Mouse (Mus musculus) thymus, adult 2 months (tissue): ENCODE measurements around the gene Csnk1g2. TPM values are rescaled to one million over a fixed set of nuclear protein-coding genes. Genes with fewer than 3 reads are reported as not detected.

Experiments
- DNase-seq: peaks from one replicate; pipeline ENCODE4 v3.0.0; 2021
- H3K27ac ChIP-seq: fragments of 200-500 bp; 2 replicates; pipeline ENCODE4 v1.5.1; 2012; ENCODE audit warnings: low read length, control low read depth; ENCODE audit not compliant: control insufficient read depth, insufficient read depth
- H3K27me3 ChIP-seq: fragments of 200-500 bp; 2 replicates; pipeline ENCODE4 v1.6.1; 2012; ENCODE audit warnings: mild to moderate bottlenecking, low read length, moderate library complexity, mixed read lengths; ENCODE audit not compliant: control insufficient read depth, insufficient read depth
- H3K36me3 ChIP-seq: fragments of 200-500 bp; 2 replicates; pipeline ENCODE4 v1.6.1; 2012; ENCODE audit warnings: mild to moderate bottlenecking, low read length, moderate library complexity; ENCODE audit not compliant: control insufficient read depth, insufficient read depth
- H3K4me1 ChIP-seq: fragments of 200-500 bp; replicated peaks from 2 replicates; pipeline ENCODE4 v1.6.1; 2012; ENCODE audit warnings: low read length; ENCODE audit not compliant: control insufficient read depth, insufficient read depth
- H3K4me3 ChIP-seq: fragments of 200-500 bp; 2 replicates; pipeline ENCODE4 v1.5.1; 2012; ENCODE audit warnings: mild to moderate bottlenecking, low read length, control low read depth, moderate library complexity; ENCODE audit not compliant: control insufficient read depth, insufficient read depth
- CTCF ChIP-seq: fragments of 200-500 bp; IDR thresholded peaks from 2 replicates; pipeline ENCODE4 v1.5.1; 2012; ENCODE audit warnings: mild to moderate bottlenecking, control low read depth, low read length, moderate library complexity, borderline replicate concordance; ENCODE audit not compliant: control insufficient read depth, poor library complexity, insufficient read depth; ENCODE audit errors: extremely low read depth
- POLR2A ChIP-seq: fragments of 200-500 bp; IDR thresholded peaks from 2 replicates; pipeline ENCODE4 v1.6.1; 2012; ENCODE audit warnings: mild to moderate bottlenecking, low read length, control low read depth, moderate library complexity; ENCODE audit not compliant: control insufficient read depth, poor library complexity, insufficient read depth; ENCODE audit errors: extremely low read depth
- WGBS: fragments of 180-500 bp; shearing (Covaris S2); methylation state at CpG from one replicate; pipeline ENCODE4 v1.1.7; 2018; 5-methylcytosine and 5-hydroxymethylcytosine counted together
- polyA plus RNA-seq: library from polyadenylated mRNA; depleted of rRNA; stranded (reverse); fragments of >200 nt; gene quantifications from 2 replicates; pipeline ENCODE4 v1.2.3, GENCODE M21; 2012

The Csnk1g2 gene
- polyA plus RNA-seq, 1 experiment = 492 TPM

DNA sequence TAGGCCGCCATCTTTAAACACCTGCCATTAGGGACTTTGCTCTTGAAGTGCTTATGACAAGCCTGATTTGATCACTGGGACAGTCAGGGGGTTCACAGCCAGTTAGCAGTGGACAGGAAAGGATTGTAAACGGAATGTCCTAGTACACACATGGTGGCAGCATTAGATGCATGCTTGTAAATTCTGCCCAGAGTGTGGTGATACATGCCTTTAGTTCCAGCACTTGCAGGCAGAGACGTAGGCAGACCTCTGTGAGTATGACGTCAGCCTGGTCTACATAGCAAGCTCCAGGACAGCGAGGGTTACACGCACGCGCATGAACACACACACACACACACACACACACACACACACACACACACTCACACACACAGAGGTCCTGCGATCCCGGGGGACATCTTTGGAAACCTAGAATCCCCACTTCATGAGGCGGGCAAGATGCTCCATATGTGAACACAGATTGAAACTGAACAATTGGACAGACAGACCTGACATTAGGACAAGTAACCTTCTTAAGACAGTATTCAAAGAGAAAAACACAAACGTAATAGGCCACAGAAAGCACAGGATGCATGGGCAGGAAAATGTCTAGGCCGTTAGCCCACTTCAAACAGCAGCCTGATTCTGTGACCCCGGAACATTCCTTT, 35.7 kb downstream of the Csnk1g2 start:
- WGBS = 16% methylated on average over 14 of the region's 14 CpGs
- no peak for TF ChIP-seq POLR2A
- TF ChIP-seq CTCF = no peak
- H3K27me3 ChIP-seq = no peaks in the 10 kb centered on the region
- H3K36me3 ChIP-seq = no peaks in the 10 kb centered on the region
- peak; percentile 48 for DNase-seq
- peaks cover 51% of the 10 kb centered on the region for H3K4me1 ChIP-seq
- no peak overlapping the region for H3K4me3 ChIP-seq
- H3K27ac ChIP-seq = peak overlapping the region; percentile 89

DNA sequence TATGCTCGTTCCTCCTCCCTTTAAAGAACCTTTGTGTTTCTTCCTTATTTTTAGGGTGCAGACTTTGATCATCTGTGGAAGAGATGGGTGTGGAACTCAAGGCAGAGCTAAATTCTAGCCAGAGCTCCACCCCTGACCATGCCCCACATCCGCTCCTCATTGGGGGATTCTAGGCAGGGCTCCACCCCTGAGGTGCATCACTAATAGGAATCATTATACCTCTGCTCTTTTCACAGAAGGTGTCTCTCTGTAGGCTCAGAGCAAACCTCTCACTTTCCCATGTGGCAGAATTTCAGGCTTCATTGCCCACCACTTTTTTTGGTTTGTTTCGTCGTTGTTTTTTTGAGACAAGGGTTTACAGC, 36.2 kb downstream of the Csnk1g2 start:
- Histone ChIP-seq H3K36me3 (no peaks in the 10 kb centered on the region), H3K4me3 (peak overlapping the region; percentile 27), H3K27ac (peak overlapping the region; percentile 89), H3K4me1 (peaks cover 56% of the 10 kb centered on the region), H3K27me3 (no peaks in the 10 kb centered on the region)
- TF ChIP-seq CTCF = no peak
- TF ChIP-seq POLR2A = no peak
- DNase-seq = peak; percentile 47
- 5% methylated on average over 4 of the region's 4 CpGs for WGBS

DNA sequence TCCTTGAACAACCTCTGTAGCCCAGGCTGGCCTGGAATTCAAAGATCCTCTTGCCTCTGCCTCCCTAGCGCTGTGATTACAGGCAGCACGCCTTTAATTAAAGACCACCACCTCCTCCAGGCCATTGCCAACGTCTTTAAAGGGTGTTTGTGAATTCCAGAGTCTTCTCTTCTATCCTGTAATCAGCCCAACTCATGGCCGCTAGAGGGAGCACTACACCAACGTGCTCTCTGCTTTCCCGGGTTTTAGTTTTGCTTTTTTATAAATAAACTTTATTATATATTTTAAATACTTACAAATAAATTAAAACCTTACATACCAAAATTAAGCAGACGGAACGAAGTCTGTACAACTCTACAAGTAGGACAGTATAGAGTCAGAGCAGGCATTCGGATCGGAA, 36.6 kb downstream of the Csnk1g2 start:
- 10% methylated on average over 10 of the region's 10 CpGs for WGBS
- H3K27ac ChIP-seq = peak overlapping the region; percentile 89
- H3K4me1 ChIP-seq = peaks cover 59% of the 10 kb centered on the region
- no peaks in the 10 kb centered on the region for H3K27me3 ChIP-seq
- H3K36me3 ChIP-seq = no peaks in the 10 kb centered on the region
- 0 out of 2 replicates have a peak, but pooled peaks have one; percentile 19 for TF ChIP-seq CTCF
- TF ChIP-seq POLR2A = no peak
- peak; percentile 78 for DNase-seq
- H3K4me3 ChIP-seq = peak overlapping the region; percentile 27

DNA sequence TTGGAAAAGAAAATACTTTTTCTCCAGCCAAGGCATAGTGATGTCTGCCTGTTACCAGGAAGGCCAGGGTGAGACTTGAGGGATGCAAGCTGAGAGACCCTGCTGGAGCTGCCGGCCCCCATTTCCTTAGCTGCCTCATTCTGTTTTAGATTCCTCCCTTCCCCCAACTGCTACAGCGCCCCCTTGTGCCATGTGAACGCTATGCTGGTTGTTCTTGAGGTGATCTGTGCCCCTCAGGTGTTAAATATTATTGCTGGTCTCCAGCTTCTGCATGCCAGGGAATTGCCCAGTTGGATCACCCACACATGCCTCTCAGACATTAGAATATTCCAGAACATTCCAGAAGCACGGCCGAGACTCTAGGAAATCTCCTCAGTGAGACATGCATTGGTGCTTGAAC, 38.5 kb downstream of the Csnk1g2 start:
- Histone ChIP-seq H3K27me3 (no peaks in the 10 kb centered on the region), H3K36me3 (peaks cover 8% of the 10 kb centered on the region), H3K4me3 (no peak overlapping the region), H3K27ac (no peak overlapping the region), H3K4me1 (peaks cover 62% of the 10 kb centered on the region)
- DNase-seq = peak; percentile 85
- TF ChIP-seq POLR2A = no peak
- peak; percentile 71; the same call in 1 of the 2 replicates for TF ChIP-seq CTCF
- 44% methylated on average over 5 of the region's 5 CpGs for WGBS

DNA sequence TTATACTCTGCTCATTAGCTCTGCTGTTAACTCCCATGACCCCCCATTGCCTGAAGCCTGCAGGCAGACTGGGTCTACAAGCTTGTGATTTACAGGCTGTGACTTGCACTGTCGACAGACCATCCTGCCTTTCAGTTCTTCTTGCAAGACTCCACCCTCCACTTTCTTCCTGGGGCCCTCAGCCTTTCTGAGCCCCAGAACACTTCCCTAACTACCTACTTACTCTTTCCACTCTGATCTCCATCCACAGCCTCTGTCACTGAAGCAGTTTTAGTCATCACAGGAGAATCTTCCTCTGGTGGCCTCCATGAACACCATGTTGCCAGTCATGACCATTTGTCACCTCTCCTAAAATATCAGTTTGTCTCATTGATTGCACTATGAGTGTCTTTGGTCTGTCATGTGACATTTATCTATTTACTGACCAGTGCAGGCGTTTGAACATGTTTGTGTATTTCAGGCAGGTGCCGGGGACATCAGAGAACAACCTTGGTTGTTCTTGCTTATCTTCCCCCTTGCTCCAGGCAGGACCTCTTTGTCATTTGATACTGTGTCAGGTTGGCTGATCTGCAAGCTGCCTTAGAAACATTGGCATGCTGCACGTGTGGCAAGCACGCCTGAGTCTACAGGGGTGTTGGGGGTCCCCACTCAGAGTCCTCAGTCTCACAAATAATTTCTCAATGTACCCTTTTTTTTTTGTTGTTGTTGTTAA, 41.0 kb downstream of the Csnk1g2 start:
- Histone ChIP-seq H3K27ac (peak overlapping the region; percentile 63), H3K4me3 (no peak overlapping the region), H3K4me1 (peaks cover 44% of the 10 kb centered on the region), H3K36me3 (peaks cover 33% of the 10 kb centered on the region), H3K27me3 (no peaks in the 10 kb centered on the region)
- WGBS = 44% methylated on average over 5 of the region's 5 CpGs
- DNase-seq = no peak
- no peak for TF ChIP-seq CTCF
- no peak for TF ChIP-seq POLR2A

DNA sequence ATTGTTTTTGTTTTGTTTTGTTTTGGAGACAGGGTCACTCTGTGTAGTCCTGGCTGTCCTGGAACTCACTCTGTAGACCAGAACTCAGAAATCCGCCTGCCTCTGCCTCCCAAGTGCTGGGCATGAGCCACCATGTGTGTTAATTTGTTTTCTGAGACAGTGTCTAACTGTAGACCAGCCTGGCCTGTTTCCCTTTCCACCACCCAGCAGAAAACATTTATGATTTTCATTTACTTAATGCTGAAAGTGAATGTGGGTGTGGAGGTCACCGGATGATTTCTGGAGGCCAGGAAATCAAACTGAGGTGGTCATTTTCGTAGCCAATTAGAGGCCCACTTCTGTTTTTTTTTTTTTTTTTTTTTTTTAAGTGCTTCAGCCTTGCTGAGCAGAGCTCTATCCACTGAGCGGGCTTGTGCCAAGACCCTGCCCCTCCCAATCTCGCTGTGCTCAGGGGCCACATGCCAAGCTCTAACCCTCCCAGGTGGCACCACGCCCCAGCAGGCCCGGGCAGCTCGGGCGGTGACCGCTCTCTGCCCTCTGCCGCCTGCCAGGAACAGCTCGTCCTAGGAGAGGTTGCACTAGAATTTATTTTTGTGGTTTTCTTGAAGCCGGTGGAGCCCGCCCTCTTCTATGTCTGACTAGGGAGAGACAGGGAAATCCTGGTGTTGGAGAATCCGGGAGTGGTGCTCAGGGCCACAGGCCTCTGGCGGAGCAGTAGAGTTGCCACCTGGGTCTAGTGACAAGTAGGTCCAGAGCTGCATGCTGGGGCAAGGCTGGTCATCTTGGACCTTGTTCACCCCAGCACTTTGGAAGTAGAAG, 41.8 kb downstream of the Csnk1g2 start:
- TF ChIP-seq POLR2A (no peak), CTCF (no peak)
- no peaks in the 10 kb centered on the region for H3K27me3 ChIP-seq
- WGBS = 12% methylated on average over 16 of the region's 16 CpGs
- H3K4me3 ChIP-seq = no peak overlapping the region
- H3K4me1 ChIP-seq = peaks cover 39% of the 10 kb centered on the region
- H3K36me3 ChIP-seq = peaks cover 41% of the 10 kb centered on the region
- peak overlapping the region; percentile 63 for H3K27ac ChIP-seq
- DNase-seq = no peak
